Mouse (Mus musculus) CH12F3 (cell line): ENCODE data around the gene Large2.

Experiments used
- in situ Hi-C: fragments of 300-500 bp; cut with MboI; formaldehyde crosslinking; loops from 2 replicates; pipeline ENCODE4 v1.14.3; 2020; ENCODE audit warnings: low sequenced_read_pairs

The Large2 gene

DNA sequence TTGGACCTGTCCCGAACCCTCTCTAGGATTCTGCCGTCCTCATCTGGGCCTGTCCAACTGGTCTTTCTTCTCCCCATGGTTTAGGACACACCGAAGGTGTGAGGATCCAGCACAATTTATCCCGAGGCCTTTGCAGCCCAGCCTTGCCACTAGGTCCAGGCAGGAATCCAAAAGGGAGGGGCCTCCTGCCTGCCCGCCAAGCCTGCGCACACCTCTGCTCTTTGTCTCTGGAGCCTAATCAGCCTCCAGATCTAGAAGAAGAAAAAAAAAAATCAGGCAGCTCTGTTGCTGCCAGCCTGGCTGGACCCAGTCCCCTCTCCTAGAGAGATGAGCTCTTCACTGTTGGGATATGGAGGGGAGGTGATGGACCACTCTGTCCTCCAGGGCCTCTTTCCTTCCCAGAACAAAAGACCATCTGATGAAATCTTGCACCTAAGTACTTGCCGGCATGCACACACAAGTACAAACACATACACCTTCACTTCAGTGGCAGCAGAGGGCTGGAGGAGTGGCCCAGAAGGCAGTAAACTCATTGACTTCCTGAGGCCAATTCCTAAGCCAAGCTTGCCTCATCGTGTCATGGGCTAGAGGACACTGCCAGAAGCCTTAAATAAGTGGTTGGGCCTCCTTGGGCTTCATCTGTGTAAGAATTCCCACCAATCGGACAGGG, 1.8 kb downstream of the Large2 start:
- in situ Hi-C loops, result no loop called here

GRCm38 (mm10) chr2:92371971-92372690, 2.5 kb downstream of the Large2 start:
- in situ Hi-C loops, result no loop called here

GRCm38 (mm10) chr2:92370821-92371805, 3.6 kb downstream of the Large2 start:
- in situ Hi-C loops, result no loop called here

- in situ Hi-C loops, result no loop called here
These were observed 4.3 kb downstream of the Large2 start for GRCm38 (mm10) chr2:92370375-92370774.

- in situ Hi-C loops, result no loop called here
These were observed 7.2 kb downstream of the Large2 start for GRCm38 (mm10) chr2:92367383-92368029.

- in situ Hi-C loops, result no loop called here
These were observed 9.1 kb downstream of the Large2 start for GRCm38 (mm10) chr2:92365568-92365967.

DNA sequence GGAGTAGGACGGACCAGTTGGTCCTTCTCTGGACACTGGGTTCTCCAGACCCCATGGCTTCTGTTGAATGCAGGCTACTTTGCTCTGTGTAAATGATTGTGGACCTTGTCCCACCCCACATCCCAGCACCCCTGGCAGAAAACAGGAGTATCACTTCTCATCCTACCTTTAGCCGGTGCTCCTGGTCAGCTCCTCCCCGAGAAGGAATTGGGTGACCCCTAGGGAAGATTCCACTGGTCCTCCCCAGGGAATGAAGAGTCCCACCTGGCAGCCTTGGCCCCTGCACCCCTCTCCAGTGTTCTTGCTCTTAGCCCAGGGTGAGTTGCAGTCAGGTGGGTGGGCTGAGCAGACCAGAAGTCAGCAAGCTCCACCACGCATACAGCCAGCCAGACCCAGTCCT, 10.6 kb downstream of the Large2 start:
- in situ Hi-C loops, result no loop called here

GRCm38 (mm10) chr2:92362571-92363228, 12.0 kb downstream of the Large2 start:
- in situ Hi-C loops, result no loop called here

GRCm38 (mm10) chr2:92361795-92362194, 12.9 kb downstream of the Large2 start:
- in situ Hi-C loops, result no loop called here

DNA sequence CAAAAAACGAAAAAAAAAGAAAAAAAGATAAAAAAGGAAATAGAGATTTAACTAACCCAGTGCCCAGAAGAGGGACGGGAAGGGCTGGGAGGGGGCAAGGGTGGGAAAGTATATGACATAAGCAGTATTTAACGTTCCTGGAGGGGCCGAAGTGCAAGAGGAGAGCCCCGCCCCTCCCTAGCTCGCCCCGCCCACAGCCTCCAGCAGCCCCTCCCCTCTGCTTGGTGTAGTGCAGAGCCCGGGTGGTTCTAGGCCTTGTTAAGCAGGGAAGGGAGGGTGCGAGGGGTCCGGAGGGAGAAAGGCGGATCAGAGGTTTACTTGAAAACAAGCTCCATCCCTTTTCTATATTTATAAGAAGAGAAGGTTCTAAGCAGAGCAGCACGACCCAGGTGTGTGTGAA, 13.8 kb downstream of the Large2 start:
- in situ Hi-C loops, result no loop called here

GRCm38 (mm10) chr2:92360186-92360823, 14.4 kb downstream of the Large2 start:
- in situ Hi-C loops, result no loop called here

- in situ Hi-C loops, result no loop called here
These were observed 15.4 kb downstream of the Large2 start for GRCm38 (mm10) chr2:92359301-92359700.

DNA sequence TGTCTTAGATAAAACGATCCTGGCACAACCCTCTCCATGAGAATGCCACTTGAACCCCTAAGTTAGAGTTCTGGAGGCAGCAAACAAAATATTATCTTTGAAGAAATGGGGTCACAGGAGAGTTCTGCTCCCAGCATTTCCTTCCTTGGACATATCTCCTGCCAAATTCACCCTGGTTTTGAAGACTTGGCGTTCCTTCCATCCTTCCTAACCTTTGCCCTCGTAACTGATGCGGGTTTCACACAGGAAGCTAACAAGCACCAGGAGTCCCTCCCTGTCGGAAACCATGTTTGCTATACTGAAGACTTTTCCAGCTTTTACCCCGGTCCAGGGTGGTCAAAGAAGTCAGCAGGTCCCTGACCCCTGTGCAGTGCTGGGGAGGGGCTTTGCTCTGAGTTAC, 20.4 kb downstream of the Large2 start:
- in situ Hi-C loops, result no loop called here

- in situ Hi-C loops, result no loop called here
These were observed 21.3 kb downstream of the Large2 start for GRCm38 (mm10) chr2:92353402-92353801.

DNA sequence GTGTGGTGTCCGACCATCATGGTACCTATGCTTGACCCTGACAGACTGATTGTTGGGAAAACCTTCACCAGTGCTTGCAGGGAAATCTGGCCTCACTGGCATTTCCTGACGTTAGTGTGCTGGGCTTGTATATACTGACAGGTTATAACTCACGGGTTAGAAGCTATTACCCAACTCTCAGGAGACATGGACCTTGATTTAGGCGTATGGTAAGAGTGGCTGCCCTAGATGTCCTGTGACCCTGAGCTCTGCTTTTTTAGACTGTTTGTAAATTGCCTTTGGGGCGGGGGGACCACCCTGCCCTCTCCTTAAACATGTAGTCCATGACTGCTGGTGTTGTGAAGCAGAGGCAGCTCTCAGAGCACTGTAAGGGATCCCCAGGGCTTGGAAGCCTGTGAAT, 24.0 kb downstream of the Large2 start:
- in situ Hi-C loops, result no loop called here

DNA sequence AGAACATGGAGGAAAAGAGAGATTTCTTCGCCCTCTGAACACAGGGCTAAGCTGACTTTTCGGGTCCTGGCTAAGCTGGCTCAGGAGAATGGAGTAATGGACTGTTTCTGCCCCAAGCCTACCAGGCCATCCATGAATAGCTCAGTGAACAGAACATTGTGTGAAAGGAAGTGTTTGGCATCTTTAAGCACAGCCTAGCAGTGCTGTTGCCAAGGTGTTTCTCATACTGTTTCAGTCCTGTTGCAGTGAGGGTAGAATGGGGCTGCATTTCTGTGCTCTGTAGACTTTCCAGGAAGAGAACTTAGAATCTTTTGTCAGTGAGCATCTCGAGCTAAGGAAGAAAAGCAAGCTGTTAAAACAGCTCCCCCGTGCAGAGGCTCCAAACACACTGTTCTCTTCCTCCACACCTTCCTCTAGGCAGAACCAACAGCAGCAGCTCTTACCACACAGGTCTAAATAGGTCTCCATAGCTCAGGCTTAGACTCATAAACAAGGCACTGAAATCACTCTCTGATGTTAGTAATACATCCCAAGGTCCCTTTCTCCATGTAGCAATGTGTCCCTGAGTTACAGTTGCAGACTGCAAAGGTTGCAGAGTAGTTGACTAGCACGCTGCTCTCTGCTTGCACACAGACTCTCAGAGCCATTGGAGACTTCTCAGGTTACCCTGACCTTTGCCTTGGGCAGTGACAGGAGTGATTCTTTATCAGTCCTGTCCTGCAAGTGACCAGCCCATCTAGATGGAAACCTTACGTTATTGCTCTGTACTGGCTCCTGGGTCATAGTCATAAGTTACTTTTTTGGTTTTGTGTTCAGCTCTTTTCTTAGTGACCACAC, 24.9 kb downstream of the Large2 start:
- in situ Hi-C loops, result no loop called here

DNA sequence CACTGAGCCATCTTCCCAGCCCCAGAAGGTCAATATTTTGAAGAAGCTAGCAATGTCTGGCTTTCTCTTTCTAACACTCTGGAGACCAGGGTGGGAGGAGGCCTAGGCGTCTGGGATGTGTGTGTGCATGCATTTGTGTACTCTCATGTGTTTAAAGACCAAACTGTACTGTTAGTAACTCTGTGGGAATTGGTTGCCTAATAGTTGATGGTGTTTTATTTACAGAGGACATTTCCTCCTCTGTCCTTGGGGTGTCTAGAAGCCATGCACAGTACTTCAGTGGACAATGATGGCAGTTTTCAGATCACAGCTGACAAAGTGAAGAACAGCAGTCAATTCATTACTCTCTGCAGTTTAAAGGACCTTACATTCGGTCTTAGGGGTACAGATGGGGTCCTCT, 27.5 kb downstream of the Large2 start:
- in situ Hi-C loops, result no loop called here

DNA sequence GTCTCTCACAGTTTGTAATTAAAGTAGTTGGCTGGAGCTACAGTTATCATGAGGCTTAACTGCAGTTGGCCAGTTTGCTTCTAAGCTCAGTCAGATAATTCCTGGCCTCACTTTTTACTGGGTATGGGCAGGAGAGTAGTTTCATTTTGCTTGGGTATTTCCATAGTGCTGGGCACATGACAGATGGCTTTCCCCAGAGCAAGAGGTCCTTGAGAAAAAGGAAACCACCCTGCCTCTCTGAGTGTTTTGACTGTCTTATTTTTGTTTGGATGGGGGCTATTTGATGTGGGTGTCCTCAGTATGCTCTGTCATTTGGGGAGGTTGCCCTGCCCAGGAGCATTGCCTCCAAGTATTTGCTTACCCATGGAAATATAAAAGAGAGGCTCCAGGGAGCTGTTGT, 32.3 kb downstream of the Large2 start:
- in situ Hi-C loops, result no loop called here

- in situ Hi-C loops, result no loop called here
These were observed 42.8 kb downstream of the Large2 start for GRCm38 (mm10) chr2:92331871-92332270.
